Mouse (Mus musculus) mouse embryonic stem cell (cell line): ENCODE measurements around the gene Zfp706.

Experiments used
- in situ Hi-C, 2 experiments: fragments of 300-500 bp; cut with MboI; formaldehyde crosslinking; loops; 1 replicate in 1 of 2; 3 replicates in 1 of 2; pipeline ENCODE4 v1.14.3; 2019 to 2020; ENCODE audit warnings: low sequenced_read_pairs in 2 of 2, low pct_unique_long_range_greater_than_20kb in 1 of 2, mixed read lengths in 1 of 2; ENCODE audit not compliant: unreplicated experiment in 1 of 2

The Zfp706 gene

GRCm38 (mm10) chr15:37020581-37021245, 13.1 kb upstream of the Zfp706 start:
- in situ Hi-C loops, result no loop called here

- in situ Hi-C loops, result no loop called here
Measured at GRCm38 (mm10) chr15:37019434-37019833, 11.9 kb upstream of the Zfp706 start.

- in situ Hi-C loops, result no loop called here
Measured at GRCm38 (mm10) chr15:37011897-37012296, 4.3 kb upstream of the Zfp706 start.

- in situ Hi-C loops, result no loop called here
Measured at GRCm38 (mm10) chr15:37011316-37011715, 3.7 kb upstream of the Zfp706 start.

GRCm38 (mm10) chr15:37008546-37008945, 973 bp upstream of the Zfp706 start:
- in situ Hi-C loops, result loop anchor here in 1 of 2 experiments (10.0 kb wide), 1 partner anchor 76 kb away; no protein-coding TSS in a partner anchor

GRCm38 (mm10) chr15:37007959-37008419, 416 bp upstream of the Zfp706 start:
- in situ Hi-C loops, result loop anchor here in 1 of 2 experiments (10.0 kb wide), 1 partner anchor 77 kb away; no protein-coding TSS in a partner anchor

- in situ Hi-C loops, result loop anchor here in 1 of 2 experiments (10.0 kb wide), 1 partner anchor 78 kb away; no protein-coding TSS in a partner anchor
Measured at GRCm38 (mm10) chr15:37006475-37007164, 953 bp downstream of the Zfp706 start.

GRCm38 (mm10) chr15:37005793-37006474, 1.6 kb downstream of the Zfp706 start:
- in situ Hi-C loops, result loop anchor here in 1 of 2 experiments (10.0 kb wide), 1 partner anchor 79 kb away; no protein-coding TSS in a partner anchor

- in situ Hi-C loops, result loop anchor here in 1 of 2 experiments (10.0 kb wide), 1 partner anchor 80 kb away; no protein-coding TSS in a partner anchor
Measured at GRCm38 (mm10) chr15:37004858-37005257, 2.7 kb downstream of the Zfp706 start.

- in situ Hi-C loops, result loop anchor here in 1 of 2 experiments (10.0 kb wide), 1 partner anchor 83 kb away; no protein-coding TSS in a partner anchor
Measured at GRCm38 (mm10) chr15:37002276-37002675, 5.3 kb downstream of the Zfp706 start.

GRCm38 (mm10) chr15:36999602-37000001, 8.0 kb downstream of the Zfp706 start:
- in situ Hi-C loops, result loop anchor here in 1 of 2 experiments (10.0 kb wide), 1 partner anchor 85 kb away; no protein-coding TSS in a partner anchor

GRCm38 (mm10) chr15:36995166-36995565, 12.4 kb downstream of the Zfp706 start:
- in situ Hi-C loops, result no loop called here

GRCm38 (mm10) chr15:36994665-36995064, 12.9 kb downstream of the Zfp706 start:
- in situ Hi-C loops, result loop anchor here in 1 of 2 experiments (5.0 kb wide), 1 partner anchor 93 kb away; no protein-coding TSS in a partner anchor

GRCm38 (mm10) chr15:36993435-36994178, 14.0 kb downstream of the Zfp706 start:
- in situ Hi-C loops, result loop anchor here in 1 of 2 experiments (5.0 kb wide), 1 partner anchor 94 kb away; no protein-coding TSS in a partner anchor

- in situ Hi-C loops, result loop anchor here in 1 of 2 experiments (5.0 kb wide), 1 partner anchor 96 kb away; no protein-coding TSS in a partner anchor
Measured at GRCm38 (mm10) chr15:36991353-36991752, 16.2 kb downstream of the Zfp706 start.

- in situ Hi-C loops, result loop anchor here in 1 of 2 experiments (5.0 kb wide), 1 partner anchor 97 kb away; no protein-coding TSS in a partner anchor
Measured at GRCm38 (mm10) chr15:36989922-36990321, 17.7 kb downstream of the Zfp706 start.

- in situ Hi-C loops, result no loop called here
Measured at GRCm38 (mm10) chr15:36988718-36989115, 18.9 kb downstream of the Zfp706 start.
